Mouse (Mus musculus) small intestine, adult 2 months (tissue): ENCODE results near the gene Lysmd4. TPM values are rescaled to one million over a fixed set of nuclear protein-coding genes. Genes with fewer than 3 reads are reported as not detected.

Source experiments
- H3K27ac ChIP-seq: fragments of 200-500 bp; 2 replicates; pipeline ENCODE4 v1.5.1; 2012; ENCODE audit warnings: low read depth, low read length, control low read depth, inconsistent platforms; ENCODE audit not compliant: insufficient read depth
- H3K27me3 ChIP-seq: fragments of 200-500 bp; 2 replicates; pipeline ENCODE4 v1.6.1; 2012; ENCODE audit warnings: mild to moderate bottlenecking, moderate library complexity, low read length, inconsistent platforms; ENCODE audit not compliant: control insufficient read depth, insufficient read depth
- H3K36me3 ChIP-seq: fragments of 200-500 bp; 2 replicates; pipeline ENCODE4 v1.6.1; 2012; ENCODE audit warnings: mild to moderate bottlenecking, low read length, control low read depth, inconsistent platforms; ENCODE audit not compliant: control insufficient read depth, insufficient read depth
- H3K4me1 ChIP-seq: fragments of 200-500 bp; 2 replicates; pipeline ENCODE4 v1.6.1; 2012; ENCODE audit warnings: low read length, inconsistent platforms, mixed read lengths; ENCODE audit not compliant: control insufficient read depth, insufficient read depth, insufficient read length
- H3K4me3 ChIP-seq: fragments of 200-500 bp; 2 replicates; pipeline ENCODE4 v1.5.1; 2012; ENCODE audit warnings: low read depth, mild to moderate bottlenecking, control low read depth, inconsistent platforms, low read length, moderate library complexity
- CTCF ChIP-seq: fragments of 200-500 bp; IDR thresholded peaks from 2 replicates; pipeline ENCODE4 v1.5.1; 2012; ENCODE audit warnings: low read depth, mild to moderate bottlenecking, control low read depth, inconsistent platforms, low read length, moderate library complexity, mixed read lengths; ENCODE audit not compliant: insufficient replicate concordance, insufficient read length; ENCODE audit errors: extremely low read depth
- POLR2A ChIP-seq: fragments of 200-500 bp; IDR thresholded peaks from 2 replicates; pipeline ENCODE4 v1.6.1; 2012; ENCODE audit warnings: low read depth, mild to moderate bottlenecking, control low read depth, inconsistent platforms, low read length, moderate library complexity
- WGBS: fragments of 180-500 bp; shearing (Covaris S2); methylation state at CpG from one replicate; pipeline ENCODE4 v1.1.7; 2018; 5-methylcytosine and 5-hydroxymethylcytosine counted together
- polyA plus RNA-seq: library from polyadenylated mRNA; depleted of rRNA; stranded (reverse); fragments of >200 nt; gene quantifications from 2 replicates; pipeline ENCODE4 v1.2.3, GENCODE M21; 2012

Lysmd4 gene
- polyA plus RNA-seq, 1 experiment = 13.0 TPM

GRCm38 (mm10) chr7:67207701-67208100 is 14.6 kb upstream of the Lysmd4 start:
- 48% methylated on average over 6 of the region's 6 CpGs for WGBS

GRCm38 (mm10) chr7:67208317-67208716 is 14.0 kb upstream of the Lysmd4 start:
- TF ChIP-seq CTCF (no peak), POLR2A (no peak)
- 58% methylated on average over 1 of the region's 1 CpGs for WGBS
- no peaks in the 10 kb centered on the region for H3K27me3 ChIP-seq
- no peaks in the 10 kb centered on the region for H3K36me3 ChIP-seq
- H3K4me1 ChIP-seq = peaks cover 23% of the 10 kb centered on the region; the same call in 1 of the 2 replicates
- H3K4me3 ChIP-seq = no peak overlapping the region
- no peak overlapping the region for H3K27ac ChIP-seq

More at GRCm38 (mm10) chr7:67207701-67208100, 14.6 kb upstream of the Lysmd4 start:
- Histone ChIP-seq H3K4me1 (peaks cover 23% of the 10 kb centered on the region; the same call in 1 of the 2 replicates), H3K27ac (peak overlapping the region; percentile 27; the same call in 1 of the 2 replicates), H3K4me3 (no peak overlapping the region), H3K36me3 (no peaks in the 10 kb centered on the region), H3K27me3 (no peaks in the 10 kb centered on the region)
- no peak for TF ChIP-seq CTCF
- TF ChIP-seq POLR2A = no peak

- 63% methylated on average over 6 of the region's 6 CpGs for WGBS
These were observed 12.1 kb upstream of the Lysmd4 start for GRCm38 (mm10) chr7:67210004-67210833.

GRCm38 (mm10) chr7:67211341-67211740 is 11.0 kb upstream of the Lysmd4 start:
- no peak overlapping the region for H3K4me3 ChIP-seq
- no peak overlapping the region for H3K27ac ChIP-seq
- H3K27me3 ChIP-seq = no peaks in the 10 kb centered on the region
- TF ChIP-seq CTCF = no peak
- no peak for TF ChIP-seq POLR2A
- no peaks in the 10 kb centered on the region for H3K36me3 ChIP-seq
- H3K4me1 ChIP-seq = peaks cover 26% of the 10 kb centered on the region; the same call in 1 of the 2 replicates
- WGBS = 74% methylated on average over 6 of the region's 6 CpGs

More at GRCm38 (mm10) chr7:67210004-67210833, 12.1 kb upstream of the Lysmd4 start:
- Histone ChIP-seq H3K4me3 (no peak overlapping the region), H3K4me1 (peaks cover 28% of the 10 kb centered on the region; the same call in 1 of the 2 replicates), H3K36me3 (no peaks in the 10 kb centered on the region), H3K27me3 (no peaks in the 10 kb centered on the region), H3K27ac (no peak overlapping the region)
- TF ChIP-seq POLR2A (no peak), CTCF (no peak)

- no peak overlapping the region for H3K27ac ChIP-seq
- no peak overlapping the region for H3K4me3 ChIP-seq
- no peaks in the 10 kb centered on the region for H3K36me3 ChIP-seq
- WGBS = 50% methylated on average over 4 of the region's 4 CpGs
- H3K4me1 ChIP-seq = peaks cover 26% of the 10 kb centered on the region; the same call in 1 of the 2 replicates
- TF ChIP-seq CTCF (no peak), POLR2A (no peak)
- no peaks in the 10 kb centered on the region for H3K27me3 ChIP-seq
These were observed 10.4 kb upstream of the Lysmd4 start for GRCm38 (mm10) chr7:67211971-67212370.

GRCm38 (mm10) chr7:67213589-67213988 is 8.8 kb upstream of the Lysmd4 start:
- no peaks in the 10 kb centered on the region for H3K27me3 ChIP-seq
- peaks cover 21% of the 10 kb centered on the region; the same call in 1 of the 2 replicates for H3K4me1 ChIP-seq
- 79% methylated on average over 1 of the region's 1 CpGs for WGBS
- TF ChIP-seq POLR2A (no peak), CTCF (no peak)
- no peaks in the 10 kb centered on the region for H3K36me3 ChIP-seq
- H3K27ac ChIP-seq = peak overlapping the region; percentile 37; the same call in 1 of the 2 replicates
- no peak overlapping the region for H3K4me3 ChIP-seq

DNA sequence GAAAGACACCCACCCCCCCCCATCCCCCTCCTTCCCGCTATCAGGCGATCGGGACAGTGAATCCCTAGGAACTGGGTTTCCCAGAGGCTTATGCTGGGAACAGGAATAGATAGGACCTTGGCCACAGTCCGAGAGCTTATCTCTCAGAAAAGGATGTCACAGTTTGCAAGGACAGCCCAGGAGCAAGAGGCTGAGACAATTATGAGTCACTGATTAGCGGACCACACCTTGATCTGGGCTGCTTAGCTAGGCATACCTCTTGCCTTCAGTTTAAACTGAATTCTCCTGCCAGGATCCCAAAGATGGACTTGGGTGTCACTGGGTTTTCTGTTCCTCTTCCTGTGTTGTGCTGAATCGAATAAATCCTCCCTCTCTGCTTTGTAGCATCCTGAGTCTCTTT is 6.0 kb upstream of the Lysmd4 start:
- H3K4me3 ChIP-seq = no peak overlapping the region
- TF ChIP-seq CTCF = no peak
- TF ChIP-seq POLR2A = no peak
- H3K27me3 ChIP-seq = no peaks in the 10 kb centered on the region
- 40% methylated on average over 6 of the region's 6 CpGs for WGBS
- H3K36me3 ChIP-seq = no peaks in the 10 kb centered on the region
- H3K27ac ChIP-seq = peak overlapping the region; percentile 48; the same call in 1 of the 2 replicates
- peaks cover 26% of the 10 kb centered on the region; the same call in 1 of the 2 replicates for H3K4me1 ChIP-seq
